Mouse (Mus musculus) thymus, adult 2 months (tissue): Measurements from ENCODE around the gene Rbp2.

Experiments used
- CTCF ChIP-seq: fragments of 200-500 bp; IDR thresholded peaks from 2 replicates; pipeline ENCODE4 v1.5.1; 2012; ENCODE audit warnings: mild to moderate bottlenecking, control low read depth, low read length, moderate library complexity, borderline replicate concordance; ENCODE audit not compliant: control insufficient read depth, poor library complexity, insufficient read depth; ENCODE audit errors: extremely low read depth
- POLR2A ChIP-seq: fragments of 200-500 bp; IDR thresholded peaks from 2 replicates; pipeline ENCODE4 v1.6.1; 2012; ENCODE audit warnings: mild to moderate bottlenecking, low read length, control low read depth, moderate library complexity; ENCODE audit not compliant: control insufficient read depth, poor library complexity, insufficient read depth; ENCODE audit errors: extremely low read depth

DNA sequence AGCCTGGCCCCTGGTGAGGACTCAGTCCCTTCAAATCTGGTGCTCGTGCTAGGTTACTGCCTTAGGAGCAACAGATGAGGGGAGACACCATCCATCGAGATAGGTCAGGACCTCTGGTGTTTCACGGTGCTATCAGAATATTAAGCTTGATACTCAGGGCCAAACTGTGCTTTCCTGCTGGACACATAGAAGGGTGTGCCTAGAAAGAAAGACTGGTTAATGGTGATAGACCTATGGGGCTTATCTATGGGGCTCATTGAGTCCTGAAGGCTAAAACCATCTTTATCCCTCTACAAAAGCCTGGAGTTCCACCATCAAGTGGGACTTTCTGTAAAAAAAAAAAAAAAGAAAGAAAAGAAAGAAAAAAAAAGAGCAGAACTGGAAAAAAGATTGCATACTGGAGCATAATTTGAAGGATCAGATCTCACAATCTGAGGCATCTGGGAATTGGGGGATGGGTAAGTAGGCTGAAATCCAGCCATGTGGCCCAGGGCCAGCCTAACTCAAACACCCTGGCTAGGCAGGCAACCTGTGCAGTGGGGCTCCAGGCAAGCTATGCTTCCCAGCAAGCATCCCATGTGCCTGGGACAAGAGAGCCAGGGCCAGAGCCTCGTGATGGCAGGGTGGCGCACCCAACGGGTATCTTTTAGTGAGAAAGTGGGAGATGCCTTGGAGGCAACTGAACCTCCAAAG is 24.6 kb downstream of the Rbp2 start:
- TF ChIP-seq POLR2A (no peak), CTCF (no peak)
